Mouse (Mus musculus) MEL (cell line): ENCODE results near the gene Rora. TPM values are rescaled to one million over a fixed set of nuclear protein-coding genes. Genes with fewer than 3 reads are reported as not detected.

ENCODE experiments used
- DNase-seq: peaks from one replicate; pipeline ENCODE4 v3.0.0; 2011; ENCODE audit warnings: low read depth, low spot score
- H3K27ac ChIP-seq: 2 replicates; pipeline ENCODE4 v1.5.1; 2012; ENCODE audit warnings: low read depth, mild to moderate bottlenecking, control low read depth, low read length, moderate library complexity; ENCODE audit not compliant: control insufficient read depth
- H3K27me3 ChIP-seq, 2 experiments: fragments of 150-350 bp in 1 of 2; sonication (generic) in 1 of 2; 2 replicates each; pipeline ENCODE4 v1.6.1; 2012; ENCODE audit warnings: low read length in 2 of 2, mild to moderate bottlenecking in 2 of 2, improper control_type of control experiment in 1 of 2, moderate library complexity in 1 of 2; ENCODE audit not compliant: insufficient read depth in 2 of 2, control insufficient read depth in 1 of 2
- H3K36me3 ChIP-seq, 2 experiments: 2 replicates each; pipeline ENCODE4 v1.6.1; 2012 to 2014; ENCODE audit warnings: low read length in 2 of 2, improper control_type of control experiment in 1 of 2, inconsistent platforms in 1 of 2, mild to moderate bottlenecking in 1 of 2; ENCODE audit not compliant: insufficient read depth in 2 of 2, control insufficient read depth in 1 of 2
- H3K4me1 ChIP-seq, 2 experiments: fragments of 150-350 bp in 1 of 2; sonication (generic) in 1 of 2; 2 replicates each; pipeline ENCODE4 v1.6.1; 2012; ENCODE audit warnings: low read length in 2 of 2, improper control_type of control experiment in 1 of 2, mild to moderate bottlenecking in 1 of 2; ENCODE audit not compliant: insufficient read depth in 2 of 2, control insufficient read depth in 1 of 2
- H3K4me3 ChIP-seq, 2 experiments: fragments of 150-350 bp in 1 of 2; sonication (generic) in 1 of 2; 2 replicates each; pipeline ENCODE4 v1.5.1; 2012; ENCODE audit warnings: low read depth in 2 of 2, low read length in 2 of 2, mild to moderate bottlenecking in 2 of 2, moderate library complexity in 2 of 2, control low read depth in 1 of 2, improper control_type of control experiment in 1 of 2; ENCODE audit not compliant: control insufficient read depth in 1 of 2, insufficient read depth in 1 of 2
- H3K79me2 ChIP-seq: 2 replicates; pipeline ENCODE4 v1.6.1; 2012; ENCODE audit warnings: mild to moderate bottlenecking, low read length, moderate library complexity; ENCODE audit not compliant: control insufficient read depth, poor library complexity, insufficient read depth
- H3K9ac ChIP-seq: 2 replicates; pipeline ENCODE4 v1.6.1; 2012; ENCODE audit warnings: low read depth, mild to moderate bottlenecking, control low read depth, low read length, moderate library complexity; ENCODE audit not compliant: control insufficient read depth, poor library complexity, severe bottlenecking
- H3K9me3 ChIP-seq: fragments of 150-350 bp; sonication (generic); replicated peaks from 2 replicates; pipeline ENCODE4 v1.6.1; 2012; ENCODE audit warnings: mild to moderate bottlenecking, low read length, improper control_type of control experiment, moderate library complexity; ENCODE audit not compliant: insufficient read depth
- BHLHE40 ChIP-seq: IDR thresholded peaks from 2 replicates; pipeline ENCODE4 v1.6.1; 2012; ENCODE audit warnings: low read depth, mild to moderate bottlenecking, inconsistent platforms, low read length, improper control_type of control experiment, borderline replicate concordance
- CHD1 ChIP-seq: IDR thresholded peaks from 2 replicates; pipeline ENCODE4 v1.6.1; 2012; ENCODE audit warnings: low read depth, mild to moderate bottlenecking, inconsistent platforms, low read length, improper control_type of control experiment
- CTCF ChIP-seq, 3 experiments: IDR thresholded peaks in 2 of 3; conservative IDR thresholded peaks in 1 of 3; 2 replicates each; pipeline ENCODE4 v1.5.1; 2011 to 2012; ENCODE audit warnings: low read length in 3 of 3, low read depth in 2 of 3, mild to moderate bottlenecking in 2 of 3, improper control_type of control experiment in 1 of 3, inconsistent platforms in 1 of 3, mixed read lengths in 1 of 3, moderate library complexity in 1 of 3; ENCODE audit not compliant: control insufficient read depth in 1 of 3, insufficient read depth in 1 of 3, poor library complexity in 1 of 3, severe bottlenecking in 1 of 3
- E2F4 ChIP-seq: IDR thresholded peaks from 2 replicates; pipeline ENCODE4 v1.6.1; 2011; ENCODE audit warnings: low read depth, low read length, improper control_type of control experiment, borderline replicate concordance
- ELF1 ChIP-seq: IDR thresholded peaks from 2 replicates; pipeline ENCODE4 v1.6.1; 2014; ENCODE audit warnings: low read depth, mild to moderate bottlenecking, inconsistent platforms, low read length, improper control_type of control experiment, moderate library complexity
- EP300 ChIP-seq, 2 experiments: IDR thresholded peaks; 2 replicates each; pipeline ENCODE4 v1.6.1; 2011; ENCODE audit warnings: improper control_type of control experiment in 2 of 2, low read length in 2 of 2, low read depth in 1 of 2, mild to moderate bottlenecking in 1 of 2
- ETS1 ChIP-seq: IDR thresholded peaks from 2 replicates; pipeline ENCODE4 v1.6.1; 2012; ENCODE audit warnings: low read depth, mild to moderate bottlenecking, inconsistent platforms, low read length, improper control_type of control experiment, moderate library complexity
- JUND ChIP-seq: IDR thresholded peaks from 2 replicates; pipeline ENCODE4 v1.6.1; 2011; ENCODE audit warnings: low read depth, mild to moderate bottlenecking, improper control_type of control experiment, low read length
- KAT2A ChIP-seq: conservative IDR thresholded peaks from 2 replicates; pipeline ENCODE4 v1.6.1; 2012; ENCODE audit warnings: low read depth, low read length, improper control_type of control experiment, inconsistent platforms
- MAX ChIP-seq: IDR thresholded peaks from 2 replicates; pipeline ENCODE4 v1.6.1; 2011; ENCODE audit warnings: low read length, improper control_type of control experiment
- MAZ ChIP-seq: IDR thresholded peaks from 2 replicates; pipeline ENCODE4 v1.6.1; 2012; ENCODE audit warnings: low read depth, mild to moderate bottlenecking, inconsistent platforms, low read length, improper control_type of control experiment
- MXI1 ChIP-seq: IDR thresholded peaks from 2 replicates; pipeline ENCODE4 v1.6.1; 2011; ENCODE audit warnings: mild to moderate bottlenecking, low read depth, low read length, improper control_type of control experiment
- MYC ChIP-seq: IDR thresholded peaks from 2 replicates; pipeline ENCODE4 v1.6.1; 2011; ENCODE audit warnings: low read depth, mild to moderate bottlenecking, low read length, improper control_type of control experiment, moderate library complexity
- NELFE ChIP-seq: IDR thresholded peaks from 2 replicates; pipeline ENCODE4 v1.6.1; 2011; ENCODE audit warnings: low read depth, low read length, improper control_type of control experiment
- POLR2A ChIP-seq, 2 experiments: IDR thresholded peaks; 2 replicates each; pipeline ENCODE4 v1.6.1; 2011 to 2012; ENCODE audit warnings: low read length in 2 of 2, mild to moderate bottlenecking in 2 of 2, control low read depth in 1 of 2, improper control_type of control experiment in 1 of 2, low read depth in 1 of 2, moderate library complexity in 1 of 2; ENCODE audit not compliant: control insufficient read depth in 1 of 2, insufficient read depth in 1 of 2, poor library complexity in 1 of 2
- POLR2AphosphoS2 ChIP-seq: IDR thresholded peaks from 2 replicates; pipeline ENCODE4 v1.6.1; 2011; ENCODE audit warnings: low read length, improper control_type of control experiment
- POLR2AphosphoS5 ChIP-seq: IDR thresholded peaks from 2 replicates; pipeline ENCODE4 v1.6.1; 2012; ENCODE audit warnings: low read depth, borderline replicate concordance, mild to moderate bottlenecking, inconsistent platforms, low read length, moderate library complexity, mixed read lengths
- RAD21 ChIP-seq: IDR thresholded peaks from 2 replicates; pipeline ENCODE4 v1.6.1; 2011; ENCODE audit warnings: mild to moderate bottlenecking, low read depth, low read length, improper control_type of control experiment
- RCOR1 ChIP-seq: IDR thresholded peaks from 2 replicates; pipeline ENCODE4 v1.6.1; 2012; ENCODE audit warnings: low read depth, mild to moderate bottlenecking, inconsistent platforms, low read length, improper control_type of control experiment
- SIN3A ChIP-seq: IDR thresholded peaks from 2 replicates; pipeline ENCODE4 v1.6.1; 2012; ENCODE audit warnings: low read length, improper control_type of control experiment, inconsistent platforms
- TAL1 ChIP-seq: IDR thresholded peaks from 2 replicates; pipeline ENCODE4 v1.6.1; 2012; ENCODE audit warnings: mild to moderate bottlenecking, inconsistent platforms, low read length, moderate library complexity, mixed read lengths
- TBP ChIP-seq: IDR thresholded peaks from 2 replicates; pipeline ENCODE4 v1.8.0; 2011; ENCODE audit warnings: low read depth, low read length, improper control_type of control experiment
- TCF12 ChIP-seq: IDR thresholded peaks from 2 replicates; pipeline ENCODE4 v1.6.1; 2014; ENCODE audit warnings: low read depth, mild to moderate bottlenecking, inconsistent platforms, low read length, improper control_type of control experiment, moderate library complexity
- USF2 ChIP-seq, 2 experiments: IDR thresholded peaks; 2 replicates each; pipeline ENCODE4 v1.6.1; 2011 to 2012; ENCODE audit warnings: improper control_type of control experiment in 2 of 2, low read length in 2 of 2, borderline replicate concordance in 1 of 2, inconsistent platforms in 1 of 2, low read depth in 1 of 2, mild to moderate bottlenecking in 1 of 2; ENCODE audit not compliant: insufficient read depth in 1 of 2
- ZC3H11A ChIP-seq: IDR thresholded peaks from 2 replicates; pipeline ENCODE4 v1.6.1; 2012; ENCODE audit warnings: low read depth, mild to moderate bottlenecking, inconsistent platforms, low read length, improper control_type of control experiment
- ZKSCAN1 ChIP-seq: IDR thresholded peaks from 2 replicates; pipeline ENCODE4 v1.6.1; 2012; ENCODE audit warnings: low read depth, mild to moderate bottlenecking, inconsistent platforms, low read length, improper control_type of control experiment, moderate library complexity
- ZMIZ1 ChIP-seq: IDR thresholded peaks from 2 replicates; pipeline ENCODE4 v1.6.1; 2012; ENCODE audit warnings: low read depth, mild to moderate bottlenecking, inconsistent platforms, low read length, improper control_type of control experiment, moderate library complexity
- ZNF384 ChIP-seq: IDR thresholded peaks from 2 replicates; pipeline ENCODE4 v1.6.1; 2012; ENCODE audit warnings: low read depth, mild to moderate bottlenecking, inconsistent platforms, low read length, improper control_type of control experiment
- polyA plus RNA-seq, 2 experiments: library from polyadenylated mRNA; stranded (reverse) in 1 of 2; unstranded in 1 of 2; fragments of >175 nt in 1 of 2; fragments of >200 nt in 1 of 2; gene quantifications; 2 replicates each; pipeline versions ENCODE4 v1.2.1 to v1.2.4; 2012; ENCODE audit warnings: low replicate concordance in 2 of 2, low read depth in 1 of 2; ENCODE audit not compliant: insufficient read length in 2 of 2, insufficient read depth in 1 of 2, missing spikeins in 1 of 2
- total RNA-seq: library from RNA; depleted of rRNA; stranded (reverse); fragments of 300-350 nt; gene quantifications from 2 replicates; pipeline ENCODE4 v1.2.3, GENCODE M21; 2012

Rora gene
- total and polyA plus RNA-seq, 3 experiments: not detected

- Histone ChIP-seq H3K36me3 (peaks cover 0 to 3% of the 10 kb centered on the region in 2 experiments; a peak in 2 of 4 replicates), H3K9ac (no peak overlapping the region), H3K9me3 (no peaks in the 10 kb centered on the region), H3K79me2 (no peaks in the 10 kb centered on the region), H3K27me3 (peaks cover 0 to 3% of the 10 kb centered on the region in 2 experiments; a peak in 2 of 4 replicates), H3K27ac (no peak overlapping the region), H3K4me3 (peak overlapping the region; percentile 29 to 33; a peak in 3 of 4 replicates), H3K4me1 (peaks cover 0 to 9% of the 10 kb centered on the region in 2 experiments; a peak in 3 of 4 replicates)
- no peak for DNase-seq
- no peak for TF ChIP-seq POLR2AphosphoS5
- TF ChIP-seq ZC3H11A: no peak
- no peak for TF ChIP-seq MXI1
- no peak for TF ChIP-seq TAL1
- TF ChIP-seq EP300 (IDR thresholded peaks at IDR 0.05; ENCODE audit: low read depth in 1 of 2, low read length in 2 of 2): no peak
- TF ChIP-seq RCOR1: no peak
- no peak for TF ChIP-seq E2F4
- no peak for TF ChIP-seq MAX
- TF ChIP-seq MYC: no peak
- TF ChIP-seq CTCF (IDR thresholded peaks at IDR 0.05 in 2 of 3, conservative IDR thresholded peaks at IDR 0.05 in 1 of 3; ENCODE audit: control insufficient read depth in 1 of 3, insufficient read depth in 1 of 3, low read depth in 2 of 3, low read length in 3 of 3, poor library complexity in 1 of 3, severe bottlenecking in 1 of 3): no peak
- TF ChIP-seq RAD21: no peak
- TF ChIP-seq MAZ: no peak
- TF ChIP-seq ZNF384: no peak
- TF ChIP-seq KAT2A: no peak
- no peak for TF ChIP-seq SIN3A
- no peak for TF ChIP-seq ZMIZ1
- no peak for TF ChIP-seq BHLHE40
Observed at GRCm38 (mm10) chr9:69381741-69382140, 728.2 kb downstream of the Rora start.

DNA sequence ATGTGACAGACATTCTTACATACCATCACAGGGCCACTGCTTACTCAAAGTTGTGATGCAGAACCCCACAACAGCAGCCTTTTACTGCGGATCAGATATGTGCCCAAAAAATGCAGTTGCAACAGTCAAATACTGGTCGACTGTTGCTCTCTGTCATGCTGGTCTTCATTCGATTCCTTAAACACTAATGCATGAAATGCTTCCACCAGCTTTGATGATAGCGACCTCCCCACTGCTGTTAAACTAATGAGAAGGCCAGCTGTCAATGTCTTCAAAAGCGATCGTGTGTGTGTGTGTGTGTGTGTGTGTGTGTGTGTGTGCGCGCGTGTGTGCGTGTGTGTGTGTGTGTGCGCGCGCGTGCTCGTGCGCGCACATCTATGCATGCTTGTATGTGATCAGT lies 730.9 kb downstream of the Rora start:
- no peak for TF ChIP-seq JUND
- no peak for TF ChIP-seq E2F4
- no peak for TF ChIP-seq TCF12
- TF ChIP-seq POLR2A (IDR thresholded peaks at IDR 0.05; ENCODE audit: control insufficient read depth in 1 of 2, insufficient read depth in 1 of 2, low read depth in 1 of 2, low read length in 2 of 2, poor library complexity in 1 of 2): no peak
- no peak for TF ChIP-seq RAD21
- TF ChIP-seq USF2 (IDR thresholded peaks at IDR 0.05; ENCODE audit: borderline replicate concordance in 1 of 2, insufficient read depth in 1 of 2, low read depth in 1 of 2, low read length in 2 of 2): no peak
- no peak for TF ChIP-seq POLR2AphosphoS2
- no peak for TF ChIP-seq CHD1
- no peak for TF ChIP-seq TBP
- TF ChIP-seq NELFE: no peak
- TF ChIP-seq ETS1: no peak
- no peak for TF ChIP-seq ZKSCAN1
- no peak for TF ChIP-seq POLR2AphosphoS5
- TF ChIP-seq ELF1: no peak
- TF ChIP-seq MAZ: no peak
- Histone ChIP-seq H3K27me3 (peaks cover 0 to 3% of the 10 kb centered on the region in 2 experiments; a peak in 2 of 4 replicates), H3K9ac (no peak overlapping the region), H3K4me1 (0 out of 4 replicates have a peak, but pooled peaks cover 0 to 2% of the 10 kb centered on the region in 2 experiments), H3K27ac (no peak overlapping the region), H3K4me3 (no peak overlapping the region), H3K9me3 (no peaks in the 10 kb centered on the region), H3K79me2 (no peaks in the 10 kb centered on the region), H3K36me3 (no peaks in the 10 kb centered on the region)
- DNase-seq: no peak
